Mouse (Mus musculus) CH12.LX (cell line): Measurements from ENCODE around the gene Gne. TPM values are rescaled to one million over a fixed set of nuclear protein-coding genes. Genes with fewer than 3 reads are reported as not detected.

Experiments
- polyA plus RNA-seq: library from polyadenylated mRNA; unstranded; fragments of >175 nt; gene quantifications from 2 replicates; pipeline ENCODE4 v1.2.1, GENCODE M21; 2012; ENCODE audit warnings: low read depth; ENCODE audit not compliant: insufficient read length
- total RNA-seq, 2 experiments: library from RNA; depleted of rRNA; stranded (reverse); fragments of 300-350 nt in 1 of 2; fragments of >200 nt in 1 of 2; gene quantifications; 2 replicates each; pipeline ENCODE4 v1.2.3; 2012 to 2014

Gne gene
- total and polyA plus RNA-seq, 3 experiments, result 34.4 to 37.1 (median 35.3) TPM

Other genes starting within 250 kb of the Gne start
- not detected in 2 replicates for gene Olfr157, start 244.0 kb downstream of the Gne start, total RNA-seq (2012; rRNA removed)
- gene Olfr157, start 244.0 kb downstream of the Gne start, total RNA-seq (2014; rRNA removed), result not detected in 2 replicates
- 0.03 TPM in 1 of 2 replicates, not detected in the other for gene Olfr157, start 244.0 kb downstream of the Gne start, polyA plus RNA-seq
- not detected in 2 replicates for gene Olfr155, start 232.6 kb downstream of the Gne start, total RNA-seq (2012; rRNA removed)
- gene Olfr155, start 232.6 kb downstream of the Gne start, total RNA-seq (2014; rRNA removed), result not detected in 2 replicates
- not detected in 2 replicates for gene Olfr155, start 232.6 kb downstream of the Gne start, polyA plus RNA-seq
- gene Reck, start 208.6 kb downstream of the Gne start, total RNA-seq (2012; rRNA removed), result 0.55 and 0.68 TPM in 2 replicates
- gene Reck, start 208.6 kb downstream of the Gne start, total RNA-seq (2014; rRNA removed), result 0.34 and 0.44 TPM in 2 replicates
- 1.4 and 1.8 TPM in 2 replicates for gene Reck, start 208.6 kb downstream of the Gne start, polyA plus RNA-seq
- 47.6 and 60.3 TPM in 2 replicates for gene Glipr2, start 126.8 kb downstream of the Gne start, total RNA-seq (2012; rRNA removed)
- gene Glipr2, start 126.8 kb downstream of the Gne start, total RNA-seq (2014; rRNA removed), result 138 and 146 TPM in 2 replicates
- 57.2 and 62.8 TPM in 2 replicates for gene Glipr2, start 126.8 kb downstream of the Gne start, polyA plus RNA-seq
- not detected in 2 replicates for gene Ccin, start 100.7 kb downstream of the Gne start, total RNA-seq (2012; rRNA removed)
- gene Ccin, start 100.7 kb downstream of the Gne start, total RNA-seq (2014; rRNA removed), result 0.11 TPM in 1 of 2 replicates, not detected in the other
- gene Ccin, start 100.7 kb downstream of the Gne start, polyA plus RNA-seq, result not detected in 2 replicates
- gene Clta, start 79.7 kb downstream of the Gne start, total RNA-seq (2012; rRNA removed), result 301 and 349 TPM in 2 replicates
- 450 and 454 TPM in 2 replicates for gene Clta, start 79.7 kb downstream of the Gne start, total RNA-seq (2014; rRNA removed)
- 454 and 493 TPM in 2 replicates for gene Clta, start 79.7 kb downstream of the Gne start, polyA plus RNA-seq
- gene Rnf38, start 149.6 kb upstream of the Gne start, total RNA-seq (2012; rRNA removed), result 4.9 and 5.4 TPM in 2 replicates
- 6.4 and 6.6 TPM in 2 replicates for gene Rnf38, start 149.6 kb upstream of the Gne start, total RNA-seq (2014; rRNA removed)
- 10.2 and 13.2 TPM in 2 replicates for gene Rnf38, start 149.6 kb upstream of the Gne start, polyA plus RNA-seq
- gene Melk, start 216.7 kb upstream of the Gne start, total RNA-seq (2012; rRNA removed), result 25.0 and 25.6 TPM in 2 replicates
- gene Melk, start 216.7 kb upstream of the Gne start, total RNA-seq (2014; rRNA removed), result 44.9 and 48.7 TPM in 2 replicates
- gene Melk, start 216.7 kb upstream of the Gne start, polyA plus RNA-seq, result 46.7 and 47.4 TPM in 2 replicates